Mouse (Mus musculus): ENCODE measurements around the gene Plcxd3. TPM values are rescaled to one million over a fixed set of nuclear protein-coding genes. Genes with fewer than 3 reads are reported as not detected.

Gene Plcxd3
- polyA plus RNA-seq, 1 experiment: not detected

DNA sequence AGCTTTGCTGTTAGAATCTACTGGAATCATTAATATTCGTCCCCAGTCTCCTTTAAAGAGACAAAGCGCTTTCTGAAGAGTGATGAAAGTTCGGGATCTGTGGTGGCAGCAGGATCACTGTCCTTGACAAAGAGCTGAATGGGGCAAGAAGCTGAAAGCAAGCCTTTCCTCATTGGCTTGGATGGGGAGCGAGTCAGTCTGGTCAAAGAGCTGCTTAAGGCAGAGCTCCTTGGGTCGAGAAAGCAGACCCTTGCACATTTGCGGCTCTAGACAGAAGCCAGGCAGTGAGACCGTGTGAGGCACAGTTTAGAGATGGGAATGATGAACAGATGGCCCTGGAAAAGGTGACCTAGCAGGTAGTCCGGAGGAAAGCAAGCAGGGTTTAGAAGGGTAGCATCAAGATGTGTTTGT is 935 bp downstream of the Plcxd3 start:
- Histone ChIP-seq H3K4me1 (no peaks in the 10 kb centered on the region), H3K4me3 (replicated peaks) (no peak overlapping the region), H3K27me3 (replicated peaks) (peaks cover 12% of the 10 kb centered on the region), H3K36me3 (replicated peaks; ENCODE audit: low read length) (no peaks in the 10 kb centered on the region), H3K9me3 (peaks cover 11% of the 10 kb centered on the region; the same call in 1 of the 2 replicates)
- TF ChIP-seq GATA1 (IDR thresholded peaks at IDR 0.05; ENCODE audit: borderline replicate concordance, low read length) (no peak), FLI1 (IDR thresholded peaks at IDR 0.05; ENCODE audit: low read length) (no peak)

DNA sequence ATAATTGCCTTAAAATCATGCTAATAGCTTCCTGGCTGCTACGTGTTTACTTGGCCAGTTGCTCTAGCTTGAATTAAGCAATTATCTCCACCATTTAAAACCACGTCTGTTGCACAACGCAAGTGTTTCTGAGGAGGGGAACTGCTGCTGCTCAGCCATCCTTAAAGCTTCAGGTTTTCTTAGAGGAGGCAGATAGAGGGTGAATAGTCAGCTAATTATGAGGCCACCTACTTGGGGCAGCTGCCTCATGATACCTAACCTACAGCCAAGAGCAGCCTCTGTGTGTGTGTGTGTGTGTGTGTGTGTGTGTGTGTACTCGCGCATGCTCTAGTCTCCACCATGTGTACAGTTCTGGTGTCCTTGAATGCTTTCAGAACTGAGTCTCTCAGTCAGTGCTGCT is 3.5 kb downstream of the Plcxd3 start:
- H3K4me1 ChIP-seq: no peaks in the 10 kb centered on the region
- peaks cover 11% of the 10 kb centered on the region; the same call in 1 of the 2 replicates for H3K9me3 ChIP-seq
- no peaks in the 10 kb centered on the region for H3K36me3 ChIP-seq (replicated peaks; ENCODE audit: low read length)
- no peak overlapping the region for H3K4me3 ChIP-seq (replicated peaks)
- peaks cover 12% of the 10 kb centered on the region for H3K27me3 ChIP-seq (replicated peaks)
- TF ChIP-seq FLI1 (IDR thresholded peaks at IDR 0.05; ENCODE audit: low read length) (no peak), GATA1 (IDR thresholded peaks at IDR 0.05; ENCODE audit: borderline replicate concordance, low read length) (no peak)

DNA sequence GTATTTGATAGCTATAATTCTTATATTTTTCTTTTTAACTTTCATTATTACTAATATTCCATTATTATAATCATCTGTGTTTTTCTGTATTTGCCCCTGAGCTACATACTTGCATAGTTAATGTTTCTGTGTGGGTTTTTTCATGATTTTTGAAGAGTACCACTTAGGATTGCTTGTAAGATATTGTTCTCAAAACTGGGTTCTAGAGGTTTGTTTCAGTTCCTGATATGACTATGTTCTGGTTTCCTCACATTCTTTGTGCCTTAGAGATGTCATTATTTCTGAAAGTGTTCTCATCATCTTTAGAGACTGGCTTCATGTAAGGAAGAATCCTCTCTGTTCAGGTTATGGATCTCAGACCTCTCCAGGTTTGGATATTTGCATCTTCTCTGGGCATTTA is 12.5 kb downstream of the Plcxd3 start:
- H3K36me3 ChIP-seq (replicated peaks; ENCODE audit: low read length): no peaks in the 10 kb centered on the region
- no peak overlapping the region for H3K4me3 ChIP-seq (replicated peaks)
- no peaks in the 10 kb centered on the region for H3K9me3 ChIP-seq
- no peaks in the 10 kb centered on the region for H3K27me3 ChIP-seq (replicated peaks)
- TF ChIP-seq FLI1 (IDR thresholded peaks at IDR 0.05; ENCODE audit: low read length): no peak
- no peak for TF ChIP-seq GATA1 (IDR thresholded peaks at IDR 0.05; ENCODE audit: borderline replicate concordance, low read length)
- no peaks in the 10 kb centered on the region for H3K4me1 ChIP-seq

DNA sequence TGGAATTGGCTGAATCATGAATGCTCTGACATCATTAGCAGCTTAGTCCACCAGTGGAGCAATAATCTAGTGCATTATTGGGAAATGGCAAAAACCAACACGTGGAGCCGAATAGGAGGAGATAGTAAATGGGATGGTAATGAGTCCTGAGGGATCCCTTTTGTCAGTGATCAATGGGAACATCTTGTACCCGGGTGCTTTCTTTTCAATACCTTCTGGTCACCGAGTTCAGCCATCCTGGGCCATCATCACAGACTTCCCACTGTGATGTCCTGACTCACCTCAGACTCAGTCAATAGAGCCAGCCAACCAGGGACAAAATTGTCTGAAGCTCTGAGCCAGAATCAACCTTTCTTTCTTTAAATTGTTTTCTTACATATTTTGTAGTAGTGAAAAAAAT is 24.8 kb downstream of the Plcxd3 start:
- no peak overlapping the region for H3K4me3 ChIP-seq (replicated peaks)
- TF ChIP-seq FLI1 (IDR thresholded peaks at IDR 0.05; ENCODE audit: low read length) (no peak), GATA1 (IDR thresholded peaks at IDR 0.05; ENCODE audit: borderline replicate concordance, low read length) (no peak)
- no peaks in the 10 kb centered on the region for H3K4me1 ChIP-seq
- H3K36me3 ChIP-seq (replicated peaks; ENCODE audit: low read length): no peaks in the 10 kb centered on the region
- no peaks in the 10 kb centered on the region; the same call in 1 of the 2 replicates for H3K9me3 ChIP-seq
- H3K27me3 ChIP-seq (replicated peaks): no peaks in the 10 kb centered on the region

DNA sequence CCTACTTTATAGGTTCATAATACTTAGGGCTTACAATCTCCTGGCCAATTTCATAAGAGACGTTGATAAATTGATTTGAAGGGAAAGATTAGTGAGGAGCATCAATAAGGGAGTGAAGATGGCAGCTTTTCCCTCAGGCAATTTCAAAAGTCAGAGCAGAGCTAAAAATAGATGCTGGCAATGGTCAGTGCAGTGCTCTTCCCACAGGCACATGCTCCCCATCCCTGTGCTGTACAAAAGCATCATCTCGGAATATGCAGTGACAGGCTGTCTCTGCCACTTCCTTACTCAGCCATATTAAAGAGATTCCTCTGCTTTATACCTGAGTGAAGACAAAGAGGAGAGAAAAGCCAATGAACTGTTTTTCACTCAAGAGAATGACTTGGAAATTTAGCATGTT is 36.0 kb downstream of the Plcxd3 start:
- Histone ChIP-seq H3K4me3 (replicated peaks) (no peak overlapping the region), H3K36me3 (replicated peaks; ENCODE audit: low read length) (no peaks in the 10 kb centered on the region), H3K9me3 (no peaks in the 10 kb centered on the region), H3K27me3 (replicated peaks) (no peaks in the 10 kb centered on the region), H3K4me1 (no peaks in the 10 kb centered on the region)
- no peak for TF ChIP-seq FLI1 (IDR thresholded peaks at IDR 0.05; ENCODE audit: low read length)
- no peak for TF ChIP-seq GATA1 (IDR thresholded peaks at IDR 0.05; ENCODE audit: borderline replicate concordance, low read length)

DNA sequence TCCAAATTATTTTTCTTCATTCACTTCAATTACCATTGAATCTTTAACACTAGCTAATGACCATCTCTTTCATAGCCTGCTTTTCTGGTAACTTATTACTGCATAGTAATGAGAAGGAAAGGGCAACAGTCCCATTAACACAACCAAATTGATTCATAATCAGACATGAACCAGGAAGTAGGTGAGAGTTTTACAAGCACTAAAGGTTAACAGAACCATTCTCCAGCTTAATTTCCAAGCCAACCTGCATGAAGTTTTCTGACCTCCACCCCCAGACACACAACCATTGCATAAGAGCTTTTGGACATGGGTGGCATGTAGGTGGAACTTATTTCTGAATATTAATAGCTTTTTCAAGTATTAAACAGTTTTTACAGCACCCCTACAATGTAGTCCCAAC is 64.8 kb downstream of the Plcxd3 start:
- Histone ChIP-seq H3K27me3 (replicated peaks) (no peaks in the 10 kb centered on the region), H3K4me1 (no peaks in the 10 kb centered on the region), H3K36me3 (replicated peaks; ENCODE audit: low read length) (no peaks in the 10 kb centered on the region), H3K9me3 (no peaks in the 10 kb centered on the region), H3K4me3 (replicated peaks) (no peak overlapping the region)
- TF ChIP-seq GATA1 (IDR thresholded peaks at IDR 0.05; ENCODE audit: borderline replicate concordance, low read length) (no peak), FLI1 (IDR thresholded peaks at IDR 0.05; ENCODE audit: low read length) (no peak)

DNA sequence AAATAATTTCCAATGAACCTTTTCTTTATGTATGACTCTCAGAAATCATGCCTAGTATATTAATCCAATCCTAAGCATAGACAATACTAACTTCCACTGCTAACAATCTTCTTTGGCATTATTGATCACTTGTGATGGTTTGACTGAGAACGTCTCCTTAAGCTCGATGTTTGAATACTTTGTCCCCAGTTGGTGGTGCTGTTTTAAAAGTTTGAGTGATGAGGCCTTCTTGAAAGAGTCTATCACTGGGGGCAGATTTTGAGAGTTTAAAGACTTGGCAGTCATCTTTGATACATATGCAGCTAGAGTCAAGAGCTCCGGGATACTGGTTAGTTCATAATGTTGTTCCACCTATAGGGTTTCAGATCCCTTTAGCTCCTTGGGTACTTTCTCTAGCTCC is 120.9 kb downstream of the Plcxd3 start:
- TF ChIP-seq GATA1 (IDR thresholded peaks at IDR 0.05; ENCODE audit: borderline replicate concordance, low read length) (no peak), FLI1 (IDR thresholded peaks at IDR 0.05; ENCODE audit: low read length) (no peak)
- Histone ChIP-seq H3K4me3 (replicated peaks) (no peak overlapping the region), H3K27me3 (replicated peaks) (no peaks in the 10 kb centered on the region), H3K9me3 (no peaks in the 10 kb centered on the region), H3K4me1 (no peaks in the 10 kb centered on the region), H3K36me3 (replicated peaks; ENCODE audit: low read length) (no peaks in the 10 kb centered on the region)

DNA sequence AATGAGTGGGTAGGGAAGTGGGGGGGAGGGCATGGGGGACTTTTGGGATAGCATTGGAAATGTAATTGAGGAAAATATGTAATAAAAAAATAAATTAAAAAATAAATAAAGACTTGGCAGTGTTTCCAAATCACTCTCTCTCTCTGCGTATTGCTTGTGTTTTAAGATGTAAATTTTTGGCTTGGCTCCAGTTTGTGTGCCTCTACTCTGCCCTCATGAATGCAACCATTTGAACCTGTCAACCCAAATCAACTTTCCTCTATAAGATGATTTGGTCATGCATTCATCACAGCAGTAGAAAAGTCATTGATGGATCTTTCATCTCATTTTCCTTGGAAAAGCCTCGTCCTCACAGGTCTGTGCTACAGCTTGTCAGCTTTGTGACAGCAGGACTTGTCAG is 121.7 kb downstream of the Plcxd3 start:
- Histone ChIP-seq H3K4me1 (no peaks in the 10 kb centered on the region), H3K9me3 (no peaks in the 10 kb centered on the region), H3K4me3 (replicated peaks) (no peak overlapping the region), H3K36me3 (replicated peaks; ENCODE audit: low read length) (no peaks in the 10 kb centered on the region), H3K27me3 (replicated peaks) (no peaks in the 10 kb centered on the region)
- TF ChIP-seq FLI1 (IDR thresholded peaks at IDR 0.05; ENCODE audit: low read length) (no peak), GATA1 (IDR thresholded peaks at IDR 0.05; ENCODE audit: borderline replicate concordance, low read length) (no peak)

DNA sequence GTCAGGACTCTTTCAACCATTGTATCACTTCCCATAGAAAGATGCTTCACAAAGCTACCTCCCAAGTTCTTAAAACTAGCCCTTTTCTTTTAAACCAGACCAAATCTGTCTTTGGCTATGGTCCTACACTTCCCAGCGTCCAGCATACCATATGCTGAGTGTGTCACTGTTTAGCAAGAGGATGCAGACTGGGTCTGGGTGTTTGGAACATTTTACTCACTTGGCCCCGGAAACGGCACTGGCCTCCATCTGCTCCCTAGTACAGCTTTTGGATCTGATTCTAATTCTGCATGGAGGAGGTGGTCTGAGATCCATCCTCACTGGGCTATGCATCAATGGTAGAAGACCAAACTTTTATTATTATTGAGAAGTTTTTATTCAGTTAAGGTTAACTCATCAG is 122.7 kb downstream of the Plcxd3 start:
- Histone ChIP-seq H3K4me3 (replicated peaks) (no peak overlapping the region), H3K9me3 (no peaks in the 10 kb centered on the region), H3K27me3 (replicated peaks) (no peaks in the 10 kb centered on the region), H3K4me1 (no peaks in the 10 kb centered on the region), H3K36me3 (replicated peaks; ENCODE audit: low read length) (no peaks in the 10 kb centered on the region)
- no peak for TF ChIP-seq GATA1 (IDR thresholded peaks at IDR 0.05; ENCODE audit: borderline replicate concordance, low read length)
- no peak for TF ChIP-seq FLI1 (IDR thresholded peaks at IDR 0.05; ENCODE audit: low read length)

DNA sequence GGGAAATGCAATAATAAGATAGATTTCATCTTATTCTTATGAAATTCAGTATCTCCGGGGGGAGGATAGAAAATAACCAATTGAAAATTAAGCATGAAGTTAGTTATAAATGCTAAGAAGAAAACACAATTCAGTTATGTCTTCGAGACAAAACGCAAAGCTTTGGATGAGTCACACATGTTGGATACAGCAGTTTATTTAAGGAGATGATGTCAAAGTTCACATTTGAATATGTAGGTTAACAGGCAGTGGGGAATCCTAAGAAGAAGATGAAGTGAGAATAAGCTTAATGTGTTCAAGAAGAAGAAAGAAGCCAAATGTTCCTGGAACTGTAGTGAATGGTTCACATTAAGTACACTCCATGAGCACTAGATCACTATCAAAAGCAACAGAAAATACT is 128.1 kb downstream of the Plcxd3 start:
- no peak overlapping the region for H3K4me3 ChIP-seq (replicated peaks)
- no peaks in the 10 kb centered on the region for H3K36me3 ChIP-seq (replicated peaks; ENCODE audit: low read length)
- no peaks in the 10 kb centered on the region for H3K27me3 ChIP-seq (replicated peaks)
- TF ChIP-seq FLI1 (IDR thresholded peaks at IDR 0.05; ENCODE audit: low read length): no peak
- TF ChIP-seq GATA1 (IDR thresholded peaks at IDR 0.05; ENCODE audit: borderline replicate concordance, low read length): no peak
- H3K4me1 ChIP-seq: no peaks in the 10 kb centered on the region
- H3K9me3 ChIP-seq: no peaks in the 10 kb centered on the region

DNA sequence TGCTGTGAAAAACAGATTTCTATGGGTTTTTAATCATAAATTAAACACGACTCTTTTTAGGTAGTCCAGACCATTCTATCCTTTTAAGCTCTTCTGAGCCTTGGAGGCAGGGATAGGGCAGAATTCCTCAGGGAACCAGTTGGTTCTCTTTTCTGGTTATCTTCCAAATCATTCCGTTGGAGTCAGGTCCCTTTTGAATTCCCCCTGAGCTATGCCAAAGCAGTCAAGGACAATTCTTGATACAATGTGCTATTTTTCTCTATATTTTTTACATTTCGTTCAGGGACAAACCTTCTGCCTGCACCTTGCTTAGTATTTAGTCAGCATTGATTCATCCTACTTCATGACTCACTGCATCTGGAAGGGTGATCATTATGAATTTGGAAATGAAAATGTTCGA is 128.5 kb downstream of the Plcxd3 start:
- no peaks in the 10 kb centered on the region for H3K4me1 ChIP-seq
- H3K9me3 ChIP-seq: no peaks in the 10 kb centered on the region
- H3K36me3 ChIP-seq (replicated peaks; ENCODE audit: low read length): no peaks in the 10 kb centered on the region
- no peak overlapping the region for H3K4me3 ChIP-seq (replicated peaks)
- no peaks in the 10 kb centered on the region for H3K27me3 ChIP-seq (replicated peaks)
- TF ChIP-seq GATA1 (IDR thresholded peaks at IDR 0.05; ENCODE audit: borderline replicate concordance, low read length) (no peak), FLI1 (IDR thresholded peaks at IDR 0.05; ENCODE audit: low read length) (no peak)

Measured in megakaryocyte, embryonic 14.5 days (primary cell).